Mouse (Mus musculus): ENCODE measurements around the gene Ptpro.

Ptpro gene

DNA sequence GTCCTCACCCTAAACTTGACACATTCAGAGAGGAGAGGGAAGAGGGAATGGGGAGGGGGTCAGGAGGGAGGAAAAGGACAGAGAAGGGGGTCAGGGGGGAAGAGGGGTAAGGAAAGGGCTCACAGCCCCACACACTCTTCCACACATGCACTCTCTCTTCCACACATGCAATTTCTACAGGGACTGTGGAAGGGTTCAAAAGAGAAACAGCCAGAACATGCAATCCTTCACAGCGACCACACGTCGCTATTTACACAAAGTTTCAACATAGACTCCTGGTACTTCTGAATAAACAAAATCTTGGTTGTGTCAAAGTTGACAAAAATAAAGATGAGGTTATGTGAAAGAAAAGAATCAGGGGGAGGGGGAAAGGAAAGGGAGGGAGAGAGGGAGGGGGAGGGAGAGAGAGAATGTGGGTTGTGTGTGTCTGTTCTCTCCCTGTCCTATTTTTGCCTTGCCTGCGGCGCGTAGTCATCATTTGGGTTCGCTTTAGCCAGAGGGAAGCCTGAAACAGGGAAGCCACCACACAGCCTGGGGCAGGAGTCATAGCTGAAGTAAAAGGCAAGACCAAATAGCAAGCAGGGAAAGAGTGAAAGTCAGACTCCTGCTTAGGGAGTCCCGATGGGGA, 245.2 kb downstream of the Ptpro start:
- DNase-seq (ENCODE audit: low spot score), result no peak

- no peak for DNase-seq (ENCODE audit: low spot score)
Observed at GRCm38 (mm10) chr6:137498781-137499180, 246.7 kb downstream of the Ptpro start.

GRCm38 (mm10) chr6:137503009-137503408, 250.9 kb downstream of the Ptpro start:
- DNase-seq (ENCODE audit: low spot score), result no peak

- DNase-seq (ENCODE audit: low spot score), result no peak
Observed at GRCm38 (mm10) chr6:137503462-137503861, 251.3 kb downstream of the Ptpro start.

GRCm38 (mm10) chr6:137504052-137504451, 251.9 kb downstream of the Ptpro start:
- DNase-seq (ENCODE audit: low spot score), result no peak

DNA sequence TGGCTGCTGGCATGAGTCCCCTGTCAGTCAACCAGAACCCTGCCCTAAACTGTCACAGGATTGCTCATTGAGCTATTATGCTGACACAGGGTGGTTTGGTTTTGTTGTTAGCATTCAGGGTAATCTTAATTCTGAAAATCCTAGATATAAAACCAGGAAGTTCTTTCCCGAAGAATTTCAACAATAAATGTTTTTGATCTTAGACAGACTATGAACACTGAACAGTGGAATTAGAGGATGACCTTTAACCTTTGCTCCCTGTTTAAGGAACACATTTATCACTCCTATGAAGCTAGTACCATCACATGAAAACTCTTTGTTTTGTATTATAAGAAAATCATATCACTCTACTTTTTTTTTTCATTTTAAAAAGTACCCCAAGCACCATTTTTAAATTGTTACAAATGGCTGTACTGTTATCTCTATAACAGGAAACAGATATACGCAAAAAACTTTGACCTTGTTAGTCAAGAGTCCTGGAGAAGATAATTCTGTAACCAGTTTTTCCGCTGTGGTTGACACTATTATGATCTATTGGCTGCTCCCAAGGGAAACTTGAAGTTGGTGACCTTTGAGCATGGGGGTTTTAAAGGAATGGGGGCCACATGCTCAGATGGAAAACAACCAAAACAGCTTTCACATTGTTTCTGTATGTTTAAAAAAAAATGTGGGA, 253.6 kb downstream of the Ptpro start:
- DNase-seq (ENCODE audit: low spot score), result no peak

GRCm38 (mm10) chr6:137506563-137506962, 254.4 kb downstream of the Ptpro start:
- no peak for DNase-seq (ENCODE audit: low spot score)

DNA sequence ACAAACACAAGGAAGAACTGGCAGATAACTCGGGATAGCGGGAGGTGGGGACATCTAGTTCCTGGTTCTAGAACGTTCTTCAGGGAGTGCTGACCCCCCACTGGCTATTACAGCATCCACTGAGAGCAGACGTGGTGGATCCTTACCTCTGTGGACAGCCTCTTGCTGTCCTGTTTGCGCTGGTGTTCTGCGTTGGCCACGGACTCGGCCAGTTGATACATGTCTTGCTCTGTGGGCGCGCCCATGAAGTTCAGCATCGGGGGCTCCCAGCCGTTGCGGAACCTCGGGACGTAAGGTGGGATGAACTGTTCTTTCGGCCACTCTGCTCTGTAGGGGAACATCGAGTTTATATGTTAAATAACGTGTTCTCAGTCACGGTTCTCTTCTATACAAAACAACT, 256.8 kb downstream of the Ptpro start:
- no peak for DNase-seq (ENCODE audit: low spot score)

GRCm38 (mm10) chr6:137509341-137510045, 257.4 kb downstream of the Ptpro start:
- DNase-seq (ENCODE audit: low spot score), result no peak

GRCm38 (mm10) chr6:137512753-137513152, 260.6 kb downstream of the Ptpro start:
- DNase-seq (ENCODE audit: low spot score), result no peak
